Mouse (Mus musculus): ENCODE measurements at regions not wholly inside any gene's neighbourhood (a gene's known extent, or its start where the extent isn't known, plus 50 kb on each side); places are given as distances from the start of the nearest gene placed in this dataset.
A peak's percentile ranks its signal among the peaks of the same experiment; 100 is the strongest.

DNA sequence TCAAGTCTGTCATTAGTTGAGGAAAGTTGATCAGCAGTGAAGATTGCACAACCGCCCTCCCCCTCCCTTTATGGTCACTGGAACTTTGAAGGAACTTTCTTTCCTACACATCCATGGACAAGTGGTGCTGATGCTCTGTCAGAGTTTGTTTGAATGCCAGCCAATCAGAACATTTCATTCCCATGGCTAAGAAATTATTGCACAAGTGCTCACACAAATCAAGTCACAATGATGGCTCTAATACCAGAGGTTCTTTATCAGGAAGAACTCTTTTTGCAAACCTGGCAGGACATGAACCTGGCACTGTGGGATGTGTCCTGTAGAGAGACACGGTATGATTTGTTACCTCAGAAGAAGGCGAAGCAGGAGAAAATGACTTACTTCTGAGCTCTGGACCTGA, 54.3 kb upstream of the Spry2 start:
- ATAC-seq = no peak
- 96% methylated on average over 3 of the region's 3 CpGs for WGBS

GRCm38 (mm10) chr14:105955082-105955481, 58.5 kb upstream of the Spry2 start:
- H3K9me3 ChIP-seq (ENCODE audit: control insufficient read depth, low read length) = no peaks in the 10 kb centered on the region
- H3K27ac ChIP-seq (ENCODE audit: low read depth, low read length) = no peak overlapping the region
- H3K4me1 ChIP-seq (ENCODE audit: control insufficient read depth, insufficient read depth, low read depth, low read length) = no peaks in the 10 kb centered on the region
- H3K4me3 ChIP-seq (ENCODE audit: low read length) = no peak overlapping the region
- H3K27me3 ChIP-seq (replicated peaks; ENCODE audit: control insufficient read depth, insufficient read depth, low read length) = no peaks in the 10 kb centered on the region
- ATAC-seq = no peak
- no peak overlapping the region for H3K4me2 ChIP-seq (ENCODE audit: low read length)
- WGBS = 92% methylated on average over 11 of the region's 11 CpGs
- H3K9ac ChIP-seq (ENCODE audit: low read depth, low read length) = no peak overlapping the region
- H3K36me3 ChIP-seq (ENCODE audit: control insufficient read depth, insufficient read depth, low read length) = no peaks in the 10 kb centered on the region

More for the DNA sequence above, 54.3 kb upstream of the Spry2 start:
- Histone ChIP-seq H3K9ac (ENCODE audit: low read depth, low read length) (no peak overlapping the region), H3K27me3 (replicated peaks; ENCODE audit: control insufficient read depth, insufficient read depth, low read length) (no peaks in the 10 kb centered on the region), H3K27ac (ENCODE audit: low read depth, low read length) (no peak overlapping the region), H3K4me2 (ENCODE audit: low read length) (no peak overlapping the region), H3K36me3 (ENCODE audit: control insufficient read depth, insufficient read depth, low read length) (no peaks in the 10 kb centered on the region), H3K4me3 (ENCODE audit: low read length) (no peak overlapping the region), H3K9me3 (ENCODE audit: control insufficient read depth, low read length) (no peaks in the 10 kb centered on the region), H3K4me1 (ENCODE audit: control insufficient read depth, insufficient read depth, low read depth, low read length) (no peaks in the 10 kb centered on the region)

DNA sequence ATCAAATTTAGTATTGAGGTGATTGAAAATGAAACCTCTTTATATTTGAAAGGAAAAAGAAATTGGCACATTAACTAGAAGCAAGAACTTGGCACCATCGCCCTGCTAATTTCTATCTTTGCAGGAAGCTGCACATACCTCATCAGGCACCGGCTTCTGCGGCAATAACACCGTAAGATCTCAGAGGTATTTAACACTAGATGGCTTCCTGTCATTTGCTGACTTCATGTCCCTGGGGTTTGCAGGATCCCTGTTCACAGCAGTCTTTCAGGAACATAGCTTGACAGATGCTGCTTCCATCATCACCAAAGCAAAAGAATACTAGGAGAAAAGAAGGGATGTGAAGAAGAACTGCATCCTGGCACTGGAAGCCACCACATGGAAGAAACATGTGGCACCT, 60.2 kb upstream of the Spry2 start:
- Histone ChIP-seq H3K27ac (ENCODE audit: low read depth, low read length) (no peak overlapping the region), H3K9me3 (ENCODE audit: control insufficient read depth, low read length) (no peaks in the 10 kb centered on the region), H3K4me3 (ENCODE audit: low read length) (no peak overlapping the region), H3K9ac (ENCODE audit: low read depth, low read length) (no peak overlapping the region), H3K36me3 (ENCODE audit: control insufficient read depth, insufficient read depth, low read length) (no peaks in the 10 kb centered on the region), H3K4me1 (ENCODE audit: control insufficient read depth, insufficient read depth, low read depth, low read length) (no peaks in the 10 kb centered on the region), H3K27me3 (replicated peaks; ENCODE audit: control insufficient read depth, insufficient read depth, low read length) (no peaks in the 10 kb centered on the region), H3K4me2 (ENCODE audit: low read length) (no peak overlapping the region)
- WGBS = 63% methylated on average over 4 of the region's 4 CpGs
- ATAC-seq = no peak

DNA sequence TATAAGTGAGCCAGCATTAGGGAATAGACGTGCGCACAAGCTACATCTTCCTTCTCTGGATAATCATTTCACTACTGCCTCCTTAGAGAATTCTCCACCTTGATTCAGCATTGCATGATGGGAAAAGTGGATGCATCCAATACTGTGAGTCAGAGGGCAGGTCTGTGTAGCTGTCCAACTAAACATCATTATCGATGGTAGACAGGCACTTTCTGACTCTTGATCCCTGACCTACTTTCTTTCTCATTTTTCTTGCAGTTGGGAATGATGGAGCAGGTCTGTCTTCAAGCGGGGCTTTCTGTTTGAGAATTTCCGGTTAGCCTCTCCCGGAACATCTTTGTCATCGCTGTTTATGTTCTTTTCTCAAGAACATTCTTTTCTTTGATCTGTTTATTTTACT, 61.4 kb upstream of the Spry2 start:
- H3K9ac ChIP-seq (ENCODE audit: low read depth, low read length) = no peak overlapping the region
- H3K27ac ChIP-seq (ENCODE audit: low read depth, low read length) = no peak overlapping the region
- no peaks in the 10 kb centered on the region for H3K27me3 ChIP-seq (replicated peaks; ENCODE audit: control insufficient read depth, insufficient read depth, low read length)
- 88% methylated on average over 7 of the region's 7 CpGs for WGBS
- no peak overlapping the region for H3K4me3 ChIP-seq (ENCODE audit: low read length)
- no peaks in the 10 kb centered on the region for H3K36me3 ChIP-seq (ENCODE audit: control insufficient read depth, insufficient read depth, low read length)
- no peak for ATAC-seq
- H3K4me2 ChIP-seq (ENCODE audit: low read length) = no peak overlapping the region
- no peaks in the 10 kb centered on the region for H3K4me1 ChIP-seq (ENCODE audit: control insufficient read depth, insufficient read depth, low read depth, low read length)
- H3K9me3 ChIP-seq (ENCODE audit: control insufficient read depth, low read length) = no peaks in the 10 kb centered on the region

- Histone ChIP-seq H3K27ac (ENCODE audit: low read depth, low read length) (no peak overlapping the region), H3K9me3 (ENCODE audit: control insufficient read depth, low read length) (0 out of 2 replicates have a peak, but pooled peaks cover 2% of the 10 kb centered on the region), H3K4me2 (ENCODE audit: low read length) (0 out of 2 replicates have a peak overlapping the region, but pooled peaks have one; percentile 9), H3K4me1 (ENCODE audit: control insufficient read depth, insufficient read depth, low read depth, low read length) (no peaks in the 10 kb centered on the region), H3K27me3 (replicated peaks; ENCODE audit: control insufficient read depth, insufficient read depth, low read length) (no peaks in the 10 kb centered on the region), H3K4me3 (ENCODE audit: low read length) (no peak overlapping the region), H3K9ac (ENCODE audit: low read depth, low read length) (no peak overlapping the region), H3K36me3 (ENCODE audit: control insufficient read depth, insufficient read depth, low read length) (no peaks in the 10 kb centered on the region)
- ATAC-seq = peak; percentile 60; the same call in 1 of the 2 replicates
- 59% methylated on average over 15 of the region's 15 CpGs for WGBS
These were observed 83.1 kb upstream of the Spry2 start for GRCm38 (mm10) chr14:105979544-105980323.

DNA sequence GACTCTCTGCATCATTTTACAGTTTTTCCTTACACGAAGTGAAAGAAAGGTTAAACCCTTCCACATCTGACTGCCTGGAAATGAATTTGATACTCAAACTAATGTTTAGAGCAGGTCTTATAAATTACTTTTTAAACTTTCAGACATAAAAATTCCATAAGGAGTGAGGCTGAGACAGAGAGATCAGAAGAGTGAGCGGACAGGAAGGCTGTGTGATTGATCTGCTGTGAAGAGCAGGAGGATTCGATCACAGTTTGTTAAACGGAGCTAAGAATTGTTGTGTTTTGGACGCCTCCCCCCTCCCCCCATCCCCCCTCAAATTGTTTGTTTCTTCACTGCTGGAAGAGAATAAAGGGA, 83.7 kb upstream of the Spry2 start:
- H3K27ac ChIP-seq (ENCODE audit: low read depth, low read length) = no peak overlapping the region
- no peaks in the 10 kb centered on the region for H3K4me1 ChIP-seq (ENCODE audit: control insufficient read depth, insufficient read depth, low read depth, low read length)
- H3K36me3 ChIP-seq (ENCODE audit: control insufficient read depth, insufficient read depth, low read length) = no peaks in the 10 kb centered on the region
- no peak for ATAC-seq
- 0 out of 2 replicates have a peak, but pooled peaks cover 2% of the 10 kb centered on the region for H3K9me3 ChIP-seq (ENCODE audit: control insufficient read depth, low read length)
- WGBS = 35% methylated on average over 5 of the region's 5 CpGs
- H3K9ac ChIP-seq (ENCODE audit: low read depth, low read length) = no peak overlapping the region
- H3K27me3 ChIP-seq (replicated peaks; ENCODE audit: control insufficient read depth, insufficient read depth, low read length) = no peaks in the 10 kb centered on the region
- H3K4me3 ChIP-seq (ENCODE audit: low read length) = no peak overlapping the region
- H3K4me2 ChIP-seq (ENCODE audit: low read length) = no peak overlapping the region

DNA sequence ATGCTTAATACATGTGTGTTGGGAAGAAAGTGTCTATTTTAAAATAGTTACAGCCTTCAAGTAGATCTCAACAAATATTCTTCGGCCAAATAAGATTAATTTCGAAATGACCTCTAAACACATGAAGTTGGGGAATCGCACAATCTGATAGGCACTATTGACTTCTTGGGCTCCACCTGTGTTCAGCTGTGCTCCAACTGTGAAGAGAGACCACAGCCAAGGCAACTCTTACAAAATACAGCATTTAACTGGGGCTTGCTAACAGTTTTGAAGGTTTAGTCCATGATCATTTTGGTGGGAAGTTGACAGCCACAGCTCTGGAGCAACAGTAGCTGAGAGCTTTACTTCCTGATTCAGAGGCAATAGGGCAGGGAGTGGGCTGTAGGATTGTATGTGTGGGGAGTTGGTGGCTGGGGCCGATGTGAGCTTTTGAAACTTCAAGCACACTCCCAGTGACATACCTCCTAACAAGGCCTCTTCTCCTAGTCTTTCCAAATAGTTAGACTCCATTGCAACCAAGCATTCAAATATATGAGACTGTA, 90.8 kb upstream of the Spry2 start:
- Histone ChIP-seq H3K27ac (ENCODE audit: low read depth, low read length) (no peak overlapping the region), H3K27me3 (replicated peaks; ENCODE audit: control insufficient read depth, insufficient read depth, low read length) (no peaks in the 10 kb centered on the region), H3K9ac (ENCODE audit: low read depth, low read length) (no peak overlapping the region), H3K36me3 (ENCODE audit: control insufficient read depth, insufficient read depth, low read length) (no peaks in the 10 kb centered on the region), H3K9me3 (ENCODE audit: control insufficient read depth, low read length) (no peaks in the 10 kb centered on the region), H3K4me3 (ENCODE audit: low read length) (no peak overlapping the region), H3K4me1 (ENCODE audit: control insufficient read depth, insufficient read depth, low read depth, low read length) (no peaks in the 10 kb centered on the region), H3K4me2 (ENCODE audit: low read length) (no peak overlapping the region)
- ATAC-seq = no peak
- WGBS = 95% methylated on average over 4 of the region's 4 CpGs

- ATAC-seq = no peak
- Histone ChIP-seq H3K4me2 (ENCODE audit: low read length) (no peak overlapping the region), H3K4me3 (ENCODE audit: low read length) (no peak overlapping the region), H3K4me1 (ENCODE audit: control insufficient read depth, insufficient read depth, low read depth, low read length) (no peaks in the 10 kb centered on the region), H3K27ac (ENCODE audit: low read depth, low read length) (no peak overlapping the region), H3K9me3 (ENCODE audit: control insufficient read depth, low read length) (no peaks in the 10 kb centered on the region), H3K36me3 (ENCODE audit: control insufficient read depth, insufficient read depth, low read length) (no peaks in the 10 kb centered on the region), H3K27me3 (replicated peaks; ENCODE audit: control insufficient read depth, insufficient read depth, low read length) (no peaks in the 10 kb centered on the region), H3K9ac (ENCODE audit: low read depth, low read length) (no peak overlapping the region)
These were observed 92.1 kb upstream of the Spry2 start for GRCm38 (mm10) chr14:105988738-105989137.

DNA sequence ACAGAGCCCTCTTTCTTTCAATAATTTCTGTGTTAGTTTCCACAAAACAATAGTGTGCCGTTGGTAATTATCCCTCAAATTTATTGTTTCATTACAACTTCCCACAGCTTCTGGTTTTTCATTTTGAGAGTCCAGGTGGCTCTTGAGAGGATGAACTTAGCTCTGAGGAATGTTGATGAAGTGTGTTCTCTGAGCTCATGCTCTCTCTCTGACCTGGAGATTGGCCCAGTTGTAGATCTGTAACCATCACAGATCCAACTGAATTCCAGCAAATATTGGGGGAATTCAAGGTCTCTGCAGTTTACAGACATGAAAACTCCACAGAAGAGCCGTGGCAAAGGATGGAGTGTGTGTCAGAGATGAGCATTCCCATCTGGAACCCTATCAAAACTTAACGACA, 96.5 kb upstream of the Spry2 start:
- ATAC-seq = no peak
- no peaks in the 10 kb centered on the region for H3K27me3 ChIP-seq (replicated peaks; ENCODE audit: control insufficient read depth, insufficient read depth, low read length)
- whole genome bisulfite sequencing = 87% methylated on average over 3 of the region's 3 CpGs
- H3K9ac ChIP-seq (ENCODE audit: low read depth, low read length) = no peak overlapping the region
- no peaks in the 10 kb centered on the region for H3K9me3 ChIP-seq (ENCODE audit: control insufficient read depth, low read length)
- H3K27ac ChIP-seq (ENCODE audit: low read depth, low read length) = no peak overlapping the region
- H3K4me2 ChIP-seq (ENCODE audit: low read length) = no peak overlapping the region
- no peaks in the 10 kb centered on the region for H3K36me3 ChIP-seq (ENCODE audit: control insufficient read depth, insufficient read depth, low read length)
- no peaks in the 10 kb centered on the region for H3K4me1 ChIP-seq (ENCODE audit: control insufficient read depth, insufficient read depth, low read depth, low read length)
- no peak overlapping the region for H3K4me3 ChIP-seq (ENCODE audit: low read length)
